Mouse (Mus musculus): ENCODE results near the gene Dop1b.
A peak's percentile ranks its signal among the peaks of the same experiment; 100 is the strongest.
"Not testable (repeated sequence)": the region's sequence is repeated elsewhere in the genome, so short reads cannot be mapped to it uniquely, and the experiment has no call there.

The Dop1b gene

DNA sequence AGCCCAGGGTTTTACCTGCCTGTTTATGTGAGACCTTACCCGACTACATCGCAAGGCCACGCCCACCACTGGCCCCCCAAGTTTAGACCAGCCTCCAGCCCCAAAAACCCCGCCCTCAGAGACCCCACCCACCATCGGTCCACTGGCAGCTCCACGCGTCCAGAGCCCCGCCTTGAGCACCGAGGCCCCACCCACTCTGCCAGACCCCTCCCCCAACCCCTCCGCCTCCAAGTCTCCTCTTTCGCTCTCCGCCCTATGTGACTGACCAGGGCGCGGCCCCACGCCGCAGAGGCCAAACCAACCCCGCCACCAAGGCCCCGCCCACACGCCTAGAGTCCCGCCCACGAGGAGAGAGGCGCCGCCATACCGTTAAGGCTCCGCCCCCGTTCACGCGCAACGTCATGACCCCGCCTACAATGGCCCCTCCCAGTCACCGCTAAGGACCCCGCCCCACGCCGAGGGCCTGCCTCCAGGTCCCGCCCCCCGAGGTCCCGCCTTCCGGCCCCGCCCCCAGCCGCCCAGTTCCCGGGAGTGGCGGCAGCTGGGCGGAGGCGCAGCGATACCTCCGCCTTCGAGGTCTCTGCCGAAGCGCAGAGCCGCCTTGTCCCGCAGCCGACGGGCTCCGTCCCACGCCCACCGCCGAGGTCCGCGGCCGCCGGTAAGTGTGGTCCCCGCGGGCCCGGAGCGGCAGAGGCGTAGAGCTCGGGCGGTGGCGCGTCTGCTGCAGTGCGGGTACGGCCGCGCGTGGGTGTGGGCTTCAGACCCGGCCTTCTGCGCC is at the start of gene Dop1b:
Dop1b (plus strand) TSS at position 494 of the 778 bp plus-strand sequence.
- peak; percentile 97 for DNase-seq (ENCODE audit: low spot score)

DNA sequence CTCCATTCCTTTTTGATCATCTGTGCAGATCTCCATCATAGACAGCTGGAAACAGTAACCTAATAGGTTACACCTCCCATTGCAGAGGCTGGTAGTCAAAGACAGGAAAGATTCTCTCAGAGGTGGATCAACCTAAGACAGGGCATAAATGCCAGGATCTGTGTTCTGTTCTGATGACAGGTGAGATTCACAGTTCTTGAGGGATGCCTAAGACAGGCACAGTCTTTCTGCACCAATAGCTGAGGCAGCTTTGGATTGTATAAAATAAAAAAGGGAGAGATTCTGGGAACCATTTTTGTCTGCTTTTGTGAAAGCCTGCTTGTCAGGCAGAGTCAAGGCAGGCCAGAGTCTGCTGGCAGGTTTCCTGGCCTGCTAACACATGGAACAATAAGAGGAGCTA is 43.7 kb upstream of the Dop1b start:
- DNase-seq (ENCODE audit: low spot score) = no peak

DNA sequence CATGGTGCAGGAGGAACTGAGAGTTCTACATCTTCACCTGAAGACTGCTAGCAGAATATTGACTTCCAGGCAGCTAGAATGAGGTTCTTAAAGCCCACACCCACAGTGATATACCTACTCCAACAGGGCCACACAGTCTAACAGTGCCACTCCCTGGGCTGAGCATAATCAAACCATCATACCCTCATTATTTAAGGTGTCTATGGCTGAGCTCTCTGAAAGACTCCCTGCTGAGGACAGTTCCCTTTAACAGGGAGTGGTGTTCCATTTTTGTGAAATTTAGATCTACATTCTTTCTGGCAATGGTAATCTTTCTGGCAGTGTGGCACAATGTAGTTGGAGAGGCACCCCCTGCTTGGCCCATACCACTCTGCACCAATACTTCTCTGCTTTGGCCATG is 42.2 kb upstream of the Dop1b start:
- no peak for DNase-seq (ENCODE audit: low spot score)

DNA sequence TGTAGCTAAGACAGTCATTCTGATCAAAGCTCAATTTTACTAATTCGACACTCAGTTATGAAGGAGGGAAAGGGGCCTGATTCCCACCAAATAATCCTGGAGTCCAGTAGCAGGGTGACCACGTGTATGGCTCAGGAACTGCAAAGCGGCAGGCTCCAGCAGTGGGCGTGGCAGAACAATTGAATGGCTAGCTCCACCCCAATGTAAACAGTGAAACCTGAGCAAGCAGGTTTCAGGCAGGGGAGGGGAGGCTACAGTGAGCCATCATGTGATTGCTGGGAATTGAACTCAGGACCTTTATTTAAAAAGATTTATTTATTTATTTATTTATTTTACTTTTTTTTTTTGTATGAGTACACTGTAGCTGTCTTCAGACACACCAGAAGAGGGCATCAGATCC is 41.2 kb upstream of the Dop1b start:
- DNase-seq (ENCODE audit: low spot score) = not testable (repeated sequence)

DNA sequence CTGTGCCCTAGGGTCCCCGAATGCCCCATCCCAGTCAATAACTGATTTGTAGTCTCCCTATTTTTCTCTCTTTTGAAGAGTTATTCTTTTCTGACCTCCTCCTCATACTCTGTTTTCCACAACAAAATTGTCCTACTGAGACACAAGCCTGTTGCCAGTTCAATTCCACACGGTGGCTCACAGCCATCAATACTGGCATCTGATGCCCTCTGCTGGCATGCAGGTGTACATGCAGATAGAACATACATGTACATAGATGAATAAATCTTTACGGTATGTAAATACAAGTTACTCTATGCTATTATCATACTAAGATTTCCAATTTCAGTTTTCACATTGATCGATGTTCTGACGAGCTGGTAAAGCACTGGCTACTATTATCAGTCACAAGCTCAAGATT is 40.6 kb upstream of the Dop1b start:
- DNase-seq (ENCODE audit: low spot score) = no peak

DNA sequence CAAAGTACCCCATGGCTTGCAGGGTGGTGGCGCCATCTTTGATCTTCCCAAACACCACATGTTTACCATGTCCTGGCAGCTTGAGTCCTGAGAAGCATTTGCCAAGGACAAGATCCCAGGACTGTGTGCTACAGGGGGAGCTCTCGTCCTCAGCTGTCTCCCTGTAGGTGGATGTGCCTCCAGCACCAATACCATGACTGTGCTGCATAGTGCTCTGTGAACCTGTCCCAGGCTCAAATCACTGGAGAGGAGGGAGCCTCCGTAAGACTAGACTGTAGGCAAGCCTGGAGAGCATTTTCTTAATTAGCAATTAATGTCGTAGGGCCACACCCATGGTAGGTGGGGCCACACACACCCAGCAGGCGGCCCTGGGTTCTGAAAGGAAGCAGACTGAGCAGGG is 35.3 kb upstream of the Dop1b start:
- no peak for DNase-seq (ENCODE audit: low spot score)

DNA sequence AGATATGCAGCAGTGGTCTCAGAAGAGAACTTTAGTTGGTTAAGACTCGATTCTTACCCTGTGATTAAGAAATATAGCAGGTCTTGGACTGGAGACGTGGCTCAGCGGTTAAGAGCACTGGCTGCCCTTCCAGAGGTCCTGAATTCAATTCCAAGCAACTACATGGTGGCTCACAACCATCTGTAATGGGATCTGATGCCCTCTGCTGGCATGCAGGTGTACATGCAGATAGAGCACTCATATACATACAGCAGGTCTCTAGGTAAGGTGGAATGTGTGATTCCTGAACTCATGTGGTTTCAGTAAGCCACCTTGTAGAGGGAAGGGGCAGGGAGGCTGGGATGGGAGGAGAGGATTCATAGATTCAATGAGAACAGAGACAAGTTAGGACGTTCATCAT is 33.5 kb upstream of the Dop1b start:
- DNase-seq (ENCODE audit: low spot score) = no peak

DNA sequence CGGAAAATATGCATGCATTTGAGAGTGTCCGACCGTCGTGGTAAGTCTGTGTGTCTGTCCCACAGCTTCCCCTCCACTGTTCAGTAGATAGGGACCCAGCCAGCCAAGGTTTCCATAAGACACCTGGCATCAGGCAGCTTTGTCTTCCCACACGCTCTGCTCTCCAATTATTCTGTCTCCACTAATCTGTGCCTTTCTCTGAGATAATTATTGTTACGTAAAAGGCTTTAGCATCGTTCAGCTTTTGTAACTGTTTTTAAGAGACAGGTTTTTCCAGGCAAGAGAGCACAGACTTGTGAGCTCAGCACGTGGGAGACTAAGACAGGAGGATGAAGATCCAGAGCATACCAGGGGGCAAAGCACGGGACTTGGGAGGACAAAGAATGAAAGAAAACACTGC is 32.5 kb upstream of the Dop1b start:
- DNase-seq (ENCODE audit: low spot score) = no peak

DNA sequence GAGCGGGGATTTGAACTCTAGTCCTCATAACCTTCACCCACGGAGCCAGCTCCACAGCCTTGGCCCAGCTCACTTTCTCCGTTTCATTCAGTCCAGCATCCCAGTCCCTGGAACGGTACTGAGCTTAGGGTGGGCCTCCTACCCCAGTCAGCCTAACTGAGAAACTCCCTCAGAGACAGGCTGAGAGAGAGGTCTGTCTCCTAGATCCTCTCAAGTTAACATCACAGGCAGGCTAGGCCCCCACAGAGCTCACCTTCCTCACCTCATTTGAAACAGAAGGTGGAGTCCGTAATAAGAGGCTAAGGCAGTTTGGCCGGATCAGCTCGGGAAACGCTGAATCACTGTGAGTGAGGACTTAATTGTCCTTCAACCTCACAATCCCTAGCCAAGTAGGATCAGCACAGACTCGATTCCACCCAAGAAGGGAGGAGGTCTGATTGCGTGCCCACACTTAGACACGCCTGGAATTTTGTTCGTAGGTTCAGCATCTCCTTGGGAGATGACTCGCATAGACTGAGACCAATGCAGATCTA is 29.5 kb upstream of the Dop1b start:
- DNase-seq (ENCODE audit: low spot score) = no peak

DNA sequence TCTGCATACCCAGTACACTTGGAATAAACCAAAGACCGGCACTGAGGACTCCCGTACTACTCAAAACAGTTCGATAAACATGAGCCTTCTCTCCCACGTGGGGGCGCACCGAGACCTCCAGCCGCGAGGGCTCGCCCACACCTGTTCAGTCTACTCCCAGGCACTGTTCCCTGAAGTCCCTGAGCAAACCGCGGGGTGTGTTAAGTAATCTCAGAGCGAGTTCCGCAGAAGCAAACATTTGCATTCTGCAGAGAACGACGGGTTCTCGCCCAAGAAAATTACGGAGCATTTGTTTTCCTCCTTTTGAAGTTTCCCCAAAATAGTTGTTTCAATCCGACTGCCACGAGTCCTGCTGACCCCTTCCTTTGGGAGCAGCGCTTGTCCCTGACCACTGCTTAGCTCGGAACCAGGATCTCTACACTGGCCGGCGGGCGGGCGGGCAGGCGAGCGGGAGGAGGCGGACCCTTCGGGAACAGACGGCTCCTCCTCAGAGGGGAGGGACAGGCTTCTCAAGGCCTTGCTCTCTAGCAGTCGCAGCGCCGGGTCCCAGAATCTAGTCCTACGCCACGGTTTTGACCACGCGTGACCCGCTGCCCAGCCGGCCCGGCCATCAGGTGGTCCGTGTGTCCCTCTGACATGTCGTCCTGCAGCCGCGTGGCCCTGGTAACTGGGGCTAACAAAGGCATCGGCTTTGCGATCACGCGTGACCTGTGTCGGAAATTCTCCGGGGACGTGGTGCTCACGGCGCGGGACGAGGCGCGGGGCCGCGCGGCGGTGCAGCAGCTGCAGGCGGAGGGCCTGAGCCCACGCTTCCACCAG is 28.8 kb upstream of the Dop1b start, which contains the start of gene Cbr3:
Cbr3 (plus strand) TSS at position 527 of the 819 bp plus-strand sequence.
- DNase-seq (ENCODE audit: low spot score) = no peak

DNA sequence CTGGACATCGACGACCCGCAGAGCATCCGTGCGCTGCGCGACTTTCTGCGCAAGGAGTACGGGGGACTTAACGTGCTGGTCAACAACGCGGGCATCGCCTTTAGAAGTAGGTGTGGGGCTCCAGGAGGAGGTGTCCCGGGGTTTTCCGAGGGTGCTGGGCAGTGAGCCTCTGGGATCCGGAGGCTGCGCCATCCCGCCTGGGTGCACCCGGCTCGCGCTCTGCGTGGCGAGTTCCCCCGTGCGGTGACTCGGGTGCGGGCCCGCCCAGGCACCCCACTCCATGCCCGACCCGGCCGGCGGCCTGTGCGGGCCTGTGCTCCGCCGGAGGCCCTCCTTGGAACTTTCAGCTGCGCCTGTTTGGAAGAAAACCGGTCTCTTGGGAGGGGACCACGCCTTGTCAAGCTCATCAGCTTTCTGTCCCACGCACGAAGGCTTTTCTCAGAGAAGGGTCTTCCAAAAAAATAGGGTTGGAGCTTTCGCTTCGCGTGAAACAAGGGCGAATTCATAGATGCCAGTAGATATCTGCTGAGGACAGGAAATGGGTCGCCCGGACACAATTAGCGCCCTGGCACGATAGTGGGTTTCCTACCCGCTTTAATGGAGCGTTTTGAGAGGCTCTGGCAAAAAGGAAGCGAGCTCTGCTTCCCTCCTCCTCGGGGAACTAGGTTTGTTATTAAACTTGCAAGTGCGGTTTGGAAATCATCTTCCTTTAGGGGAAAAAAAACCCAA is 28.0 kb upstream of the Dop1b start:
- no peak for DNase-seq (ENCODE audit: low spot score)

DNA sequence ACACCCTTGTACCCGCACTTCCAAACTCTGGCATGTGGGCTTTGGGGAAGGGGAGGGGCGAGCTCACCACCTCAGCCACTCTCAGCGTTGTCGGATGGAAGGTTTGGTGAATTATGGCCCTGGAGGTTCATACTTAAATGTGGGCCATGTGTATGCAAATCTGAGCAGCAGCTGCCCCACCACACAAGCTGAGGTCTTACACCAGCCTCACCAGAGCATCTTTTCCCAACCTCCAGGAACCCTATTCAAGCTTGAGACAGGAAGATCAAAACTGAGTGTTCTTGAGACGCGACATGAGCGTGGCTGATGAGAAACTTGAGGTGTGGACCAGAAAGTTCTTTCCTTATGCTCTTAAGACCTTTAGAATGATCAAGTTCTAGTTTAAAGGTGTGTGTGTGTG is 27.3 kb upstream of the Dop1b start:
- no peak for DNase-seq (ENCODE audit: low spot score)

DNA sequence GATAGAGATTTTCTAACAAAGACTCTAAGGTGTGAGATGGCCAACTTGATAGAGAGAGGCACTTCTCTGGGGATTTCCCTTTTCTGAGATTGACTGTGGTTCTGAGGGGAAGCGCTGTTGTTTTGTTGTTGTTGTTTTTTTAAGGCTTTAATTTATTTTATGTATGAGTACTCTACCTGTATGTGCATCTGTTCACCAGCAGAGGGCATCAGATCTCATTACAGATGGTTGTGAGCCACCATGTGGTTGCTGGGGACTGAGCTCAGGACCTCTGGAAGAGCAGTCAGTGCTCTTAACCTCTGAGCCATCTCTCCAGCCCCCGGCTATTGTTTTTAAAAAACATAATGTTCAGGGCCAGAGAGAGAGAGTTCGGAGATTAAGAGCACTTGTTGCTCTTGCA is 25.9 kb upstream of the Dop1b start:
- not testable (repeated sequence) for DNase-seq (ENCODE audit: low spot score)

DNA sequence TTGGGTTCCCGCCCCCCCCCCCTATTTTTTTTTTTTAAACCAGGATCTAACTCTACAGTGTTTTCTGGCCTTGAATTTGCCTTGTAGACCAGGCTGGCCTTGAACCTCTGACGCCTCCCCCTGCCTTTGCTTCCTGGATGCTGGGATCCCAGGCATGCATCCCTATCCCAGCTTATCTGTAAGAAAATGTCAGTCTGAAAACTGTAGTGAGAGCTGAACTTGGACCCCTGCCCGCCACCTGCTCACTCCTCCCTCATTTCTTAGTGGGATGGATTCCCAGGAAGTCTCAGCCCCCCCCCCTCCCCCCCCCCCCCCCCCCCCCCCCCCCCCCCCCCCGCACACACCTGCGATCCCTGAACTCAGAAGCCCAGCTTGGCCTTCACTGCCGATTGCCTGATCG is 25.3 kb upstream of the Dop1b start:
- DNase-seq (ENCODE audit: low spot score) = no peak

DNA sequence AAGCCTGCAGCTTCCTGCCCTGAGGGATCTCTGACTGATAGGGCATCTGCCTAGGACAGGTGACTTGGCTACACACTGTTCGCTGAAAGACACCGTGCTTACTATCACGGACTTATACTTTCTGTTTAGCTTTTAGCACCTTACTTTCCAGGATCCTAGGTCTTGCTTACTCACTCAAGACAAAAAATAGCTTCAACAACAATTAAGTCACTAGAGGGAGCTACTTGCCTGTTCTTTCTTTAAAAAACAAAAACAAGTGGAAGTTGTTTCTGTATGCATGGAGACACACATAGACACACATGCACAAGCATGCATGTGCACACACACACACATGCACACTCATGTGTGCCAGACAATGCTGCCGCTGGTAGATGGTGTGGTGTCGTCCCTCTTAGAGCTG is 24.8 kb upstream of the Dop1b start:
- no peak for DNase-seq (ENCODE audit: low spot score)

DNA sequence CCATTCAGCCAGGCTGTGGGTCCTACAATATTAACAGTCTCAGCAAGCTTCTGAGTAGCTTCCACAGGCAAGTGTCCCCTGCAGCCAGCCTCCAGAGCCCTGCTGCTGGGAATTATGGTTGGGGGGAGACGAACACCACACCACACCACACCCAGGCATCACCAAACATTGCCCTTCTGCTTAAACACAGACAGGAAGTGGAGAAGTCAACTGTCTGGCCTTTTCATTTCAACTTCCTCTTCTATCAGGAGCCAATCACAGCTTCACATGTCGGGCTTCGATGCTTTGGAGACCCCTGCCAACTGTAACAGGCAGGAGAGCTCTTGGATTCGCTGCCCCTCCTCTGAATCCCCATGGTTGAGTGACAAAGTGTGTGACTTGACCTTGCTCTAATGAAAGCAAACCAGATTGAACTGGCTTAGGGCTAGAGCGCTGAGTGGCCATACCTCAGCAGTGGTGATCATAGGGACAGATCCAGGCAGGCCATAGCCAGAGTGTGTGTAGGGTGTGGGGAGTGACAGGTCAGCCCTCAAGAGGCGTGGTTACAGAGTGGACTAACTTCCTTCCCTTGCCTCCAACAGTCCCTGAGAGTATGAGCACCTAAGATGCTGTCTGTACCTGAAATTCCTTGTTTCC is 20.4 kb upstream of the Dop1b start:
- DNase-seq (ENCODE audit: low spot score) = no peak

DNA sequence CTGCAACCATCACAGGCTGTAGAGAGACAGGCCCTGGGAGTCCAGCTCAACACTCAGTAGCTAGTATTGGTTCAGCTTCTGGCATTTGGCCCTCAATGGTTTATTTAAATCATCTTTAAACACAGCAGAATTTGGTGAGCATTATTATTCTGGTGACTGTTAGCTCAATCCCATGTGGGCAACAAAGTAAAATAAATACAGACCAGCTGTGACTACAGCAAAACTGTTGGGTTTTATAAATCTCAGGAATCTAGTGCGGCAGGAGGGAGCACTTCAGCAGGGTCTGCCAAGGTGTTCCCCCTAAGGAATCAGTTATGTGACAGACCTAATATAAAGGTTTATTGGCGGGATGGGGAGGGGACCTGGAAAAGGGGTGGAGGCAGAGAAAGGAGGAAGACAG is 19.0 kb upstream of the Dop1b start:
- no peak for DNase-seq (ENCODE audit: low spot score)

DNA sequence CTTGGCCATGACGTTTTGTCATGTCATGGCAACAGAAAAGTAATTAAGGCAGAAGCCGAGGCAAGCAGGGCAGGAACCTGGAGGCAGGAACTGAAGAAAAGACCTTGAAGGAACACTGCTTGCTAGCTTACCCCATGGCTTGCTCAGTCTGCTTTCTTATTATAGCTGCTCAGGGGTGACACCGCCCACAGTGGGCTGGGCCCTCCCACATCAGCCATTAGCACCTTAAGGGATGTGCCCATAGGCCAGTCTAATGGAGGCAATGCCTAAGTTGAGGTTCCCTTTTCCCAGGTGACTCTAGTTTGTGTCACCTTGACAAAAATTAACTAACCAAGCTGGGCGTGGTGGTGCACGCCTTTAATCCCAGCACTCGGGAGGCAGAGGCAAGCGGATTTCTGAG is 4.6 kb upstream of the Dop1b start:
- no peak for DNase-seq (ENCODE audit: low spot score)

DNA sequence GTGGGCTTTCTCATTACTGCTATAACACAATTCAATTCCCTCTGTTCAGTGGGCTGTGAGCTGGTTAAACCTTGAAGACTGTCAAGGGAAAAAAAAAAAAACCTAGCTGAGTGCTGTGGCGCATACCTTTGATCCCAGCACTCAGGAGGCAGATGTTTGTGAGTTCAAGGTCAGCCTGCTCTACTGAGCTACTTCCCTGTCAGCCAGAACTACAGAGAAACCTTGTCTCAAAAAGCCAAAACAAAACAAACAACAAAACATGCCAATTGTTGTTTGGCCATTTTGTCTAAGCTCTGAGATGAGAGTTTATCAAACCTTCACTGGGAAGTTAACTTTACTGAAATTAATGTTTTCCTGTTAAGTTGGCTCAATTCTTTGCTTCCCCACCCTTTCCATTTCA is 2.5 kb upstream of the Dop1b start:
- DNase-seq (ENCODE audit: low spot score) = no peak

DNA sequence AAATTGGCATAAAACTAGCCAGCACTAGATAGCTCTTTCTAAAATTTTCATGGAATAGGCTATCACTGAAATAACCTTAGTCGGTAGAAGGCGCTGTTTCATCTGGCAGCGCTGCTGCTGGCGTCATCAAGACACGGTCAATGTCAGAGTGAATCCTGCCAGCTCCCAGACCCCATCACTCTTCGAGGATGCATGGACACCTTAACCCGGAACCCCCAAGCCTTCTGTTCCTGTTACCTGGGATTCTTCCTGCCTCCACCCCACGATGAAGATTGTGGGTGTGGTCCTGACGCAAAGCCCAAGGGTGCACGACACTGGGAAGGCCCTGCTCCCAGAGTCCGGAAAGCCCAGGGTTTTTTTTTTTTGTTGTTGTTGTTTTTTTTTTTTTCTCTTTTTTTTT is 780 bp upstream of the Dop1b start:
- peak; percentile 82 for DNase-seq (ENCODE audit: low spot score)

DNA sequence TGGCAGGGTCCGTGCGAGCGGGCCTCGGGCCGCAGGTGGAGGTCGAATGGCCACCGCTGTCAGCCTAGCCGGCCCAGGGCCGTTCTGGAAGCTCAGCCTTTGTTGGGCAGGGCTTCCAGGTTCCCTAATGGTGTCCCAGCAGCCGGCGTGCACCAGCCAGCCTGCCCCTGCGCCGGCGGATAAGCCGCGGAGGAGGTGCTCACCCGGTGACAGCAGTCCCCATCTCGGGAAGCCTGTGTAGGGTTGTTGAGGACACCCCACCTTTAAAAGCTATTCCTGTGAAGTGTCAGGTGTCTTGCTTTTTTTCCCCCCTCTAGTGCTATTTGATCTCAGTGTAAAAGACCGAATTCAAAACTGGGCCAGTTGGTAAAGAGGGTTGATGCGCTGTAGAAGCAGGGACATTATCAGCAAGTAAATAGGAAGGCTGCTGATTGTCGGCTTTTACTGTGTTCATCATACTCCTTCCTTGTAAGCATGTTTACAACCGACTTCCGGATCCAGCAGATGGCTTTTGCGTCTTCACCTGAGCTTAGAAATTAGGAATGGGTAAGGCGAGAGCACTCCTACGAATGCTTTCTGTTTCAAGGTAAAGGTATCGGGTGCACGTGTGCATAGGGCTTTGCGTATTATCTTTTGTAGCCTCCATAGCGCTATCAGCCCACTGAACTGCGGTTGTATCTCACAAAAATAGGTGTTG is 633 bp downstream of the Dop1b start:
- no peak for DNase-seq (ENCODE audit: low spot score)

Measured in layer of hippocampus, adult 9-10 months (tissue).